Mouse (Mus musculus): Measurements from ENCODE around the gene Gse1. TPM values are rescaled to one million over a fixed set of nuclear protein-coding genes. Genes with fewer than 3 reads are reported as not detected.

Gse1 gene
- polyA plus RNA-seq, 1 experiment from 2014 or later: 11.3 TPM

GRCm38 (mm10) chr8:120216855-120217830 lies 11.1 kb upstream of the Gse1 start:
- Histone ChIP-seq H3K4me1 (ENCODE audit: control insufficient read depth, insufficient read depth, low read length) (peaks cover 36% of the 10 kb centered on the region), H3K36me3 (ENCODE audit: control insufficient read depth, insufficient read depth, low read length) (no peaks in the 10 kb centered on the region), H3K27me3 (ENCODE audit: control insufficient read depth, insufficient read depth, low read length) (no peaks in the 10 kb centered on the region), H3K9ac (ENCODE audit: low read depth, low read length) (no peak overlapping the region), H3K4me2 (replicated peaks; ENCODE audit: low read depth, low read length) (no peak overlapping the region; the same call in 1 of the 2 replicates), H3K27ac (ENCODE audit: low read depth, low read length) (peak overlapping the region; percentile 81), H3K9me3 (ENCODE audit: control insufficient read depth, low read length) (no peaks in the 10 kb centered on the region), H3K4me3 (ENCODE audit: low read length) (no peak overlapping the region)
- 9% methylated on average over 12 of the region's 13 CpGs for WGBS
- ATAC-seq (ENCODE audit: low FRiP score, low TSS enrichment): peak; percentile 80

- H3K4me2 ChIP-seq (replicated peaks; ENCODE audit: low read depth, low read length): 0 out of 2 replicates have a peak overlapping the region, but pooled peaks have one; percentile 10
- no peak overlapping the region for H3K27ac ChIP-seq (ENCODE audit: low read depth, low read length)
- no peaks in the 10 kb centered on the region for H3K36me3 ChIP-seq (ENCODE audit: control insufficient read depth, insufficient read depth, low read length)
- H3K27me3 ChIP-seq (ENCODE audit: control insufficient read depth, insufficient read depth, low read length): no peaks in the 10 kb centered on the region
- no peaks in the 10 kb centered on the region for H3K9me3 ChIP-seq (ENCODE audit: control insufficient read depth, low read length)
- H3K9ac ChIP-seq (ENCODE audit: low read depth, low read length): no peak overlapping the region
- H3K4me3 ChIP-seq (ENCODE audit: low read length): no peak overlapping the region
- ATAC-seq (ENCODE audit: low FRiP score, low TSS enrichment): 0 out of 2 replicates have a peak, but pooled peaks have one; percentile 13
- 19% methylated on average over 11 of the region's 11 CpGs for WGBS
- peaks cover 33% of the 10 kb centered on the region for H3K4me1 ChIP-seq (ENCODE audit: control insufficient read depth, insufficient read depth, low read length)
Observed at GRCm38 (mm10) chr8:120222548-120222947, 5.7 kb upstream of the Gse1 start.

GRCm38 (mm10) chr8:120224521-120225420 lies 3.5 kb upstream of the Gse1 start:
- Histone ChIP-seq H3K27me3 (ENCODE audit: control insufficient read depth, insufficient read depth, low read length) (peaks cover 10% of the 10 kb centered on the region; the same call in 1 of the 2 replicates), H3K27ac (ENCODE audit: low read depth, low read length) (no peak overlapping the region), H3K4me1 (ENCODE audit: control insufficient read depth, insufficient read depth, low read length) (peaks cover 39% of the 10 kb centered on the region), H3K4me3 (ENCODE audit: low read length) (no peak overlapping the region), H3K4me2 (replicated peaks; ENCODE audit: low read depth, low read length) (no peak overlapping the region), H3K9ac (ENCODE audit: low read depth, low read length) (no peak overlapping the region), H3K9me3 (ENCODE audit: control insufficient read depth, low read length) (no peaks in the 10 kb centered on the region), H3K36me3 (ENCODE audit: control insufficient read depth, insufficient read depth, low read length) (no peaks in the 10 kb centered on the region)
- 53% methylated on average over 11 of the region's 11 CpGs for WGBS
- no peak for ATAC-seq (ENCODE audit: low FRiP score, low TSS enrichment)

GRCm38 (mm10) chr8:120225421-120226151 lies 2.7 kb upstream of the Gse1 start:
- Histone ChIP-seq H3K4me1 (ENCODE audit: control insufficient read depth, insufficient read depth, low read length) (peaks cover 46% of the 10 kb centered on the region), H3K9me3 (ENCODE audit: control insufficient read depth, low read length) (no peaks in the 10 kb centered on the region), H3K4me3 (ENCODE audit: low read length) (no peak overlapping the region), H3K36me3 (ENCODE audit: control insufficient read depth, insufficient read depth, low read length) (no peaks in the 10 kb centered on the region), H3K4me2 (replicated peaks; ENCODE audit: low read depth, low read length) (no peak overlapping the region), H3K9ac (ENCODE audit: low read depth, low read length) (no peak overlapping the region), H3K27me3 (ENCODE audit: control insufficient read depth, insufficient read depth, low read length) (peaks cover 12% of the 10 kb centered on the region; the same call in 1 of the 2 replicates), H3K27ac (ENCODE audit: low read depth, low read length) (no peak overlapping the region)
- 54% methylated on average over 10 of the region's 10 CpGs for WGBS
- ATAC-seq (ENCODE audit: low FRiP score, low TSS enrichment): no peak

GRCm38 (mm10) chr8:120226700-120227577 lies 1.3 kb upstream of the Gse1 start:
- no peak overlapping the region for H3K9ac ChIP-seq (ENCODE audit: low read depth, low read length)
- H3K4me3 ChIP-seq (ENCODE audit: low read length): no peak overlapping the region
- peaks cover 52% of the 10 kb centered on the region for H3K4me1 ChIP-seq (ENCODE audit: control insufficient read depth, insufficient read depth, low read length)
- no peaks in the 10 kb centered on the region for H3K9me3 ChIP-seq (ENCODE audit: control insufficient read depth, low read length)
- 44% methylated on average over 5 of the region's 5 CpGs for WGBS
- 0 out of 2 replicates have a peak overlapping the region, but pooled peaks have one; percentile 97 for H3K4me2 ChIP-seq (replicated peaks; ENCODE audit: low read depth, low read length)
- 0 out of 2 replicates have a peak overlapping the region, but pooled peaks have one; percentile 47 for H3K27ac ChIP-seq (ENCODE audit: low read depth, low read length)
- no peak for ATAC-seq (ENCODE audit: low FRiP score, low TSS enrichment)
- peaks cover 12% of the 10 kb centered on the region for H3K27me3 ChIP-seq (ENCODE audit: control insufficient read depth, insufficient read depth, low read length)
- no peaks in the 10 kb centered on the region for H3K36me3 ChIP-seq (ENCODE audit: control insufficient read depth, insufficient read depth, low read length)

GRCm38 (mm10) chr8:120227578-120227876 lies 729 bp upstream of the Gse1 start:
- Histone ChIP-seq H3K4me1 (ENCODE audit: control insufficient read depth, insufficient read depth, low read length) (peaks cover 52% of the 10 kb centered on the region), H3K36me3 (ENCODE audit: control insufficient read depth, insufficient read depth, low read length) (no peaks in the 10 kb centered on the region), H3K4me2 (replicated peaks; ENCODE audit: low read depth, low read length) (peak overlapping the region; percentile 97), H3K27me3 (ENCODE audit: control insufficient read depth, insufficient read depth, low read length) (peaks cover 12% of the 10 kb centered on the region), H3K27ac (ENCODE audit: low read depth, low read length) (peak overlapping the region; percentile 47; the same call in 1 of the 2 replicates), H3K9me3 (ENCODE audit: control insufficient read depth, low read length) (no peaks in the 10 kb centered on the region), H3K4me3 (ENCODE audit: low read length) (peak overlapping the region; percentile 67), H3K9ac (ENCODE audit: low read depth, low read length) (peak overlapping the region; percentile 45; the same call in 1 of the 2 replicates)
- ATAC-seq (ENCODE audit: low FRiP score, low TSS enrichment): peak; percentile 7; the same call in 1 of the 2 replicates

GRCm38 (mm10) chr8:120228781-120229573 lies 721 bp downstream of the Gse1 start:
- H3K9me3 ChIP-seq (ENCODE audit: control insufficient read depth, low read length): no peaks in the 10 kb centered on the region
- H3K27ac ChIP-seq (ENCODE audit: low read depth, low read length): peak overlapping the region; percentile 20; the same call in 1 of the 2 replicates
- peaks cover 12% of the 10 kb centered on the region for H3K27me3 ChIP-seq (ENCODE audit: control insufficient read depth, insufficient read depth, low read length)
- under 1% methylated on average over 110 of the region's 125 CpGs for WGBS
- peak overlapping the region; percentile 70 for H3K9ac ChIP-seq (ENCODE audit: low read depth, low read length)
- ATAC-seq (ENCODE audit: low FRiP score, low TSS enrichment): no peak
- H3K4me3 ChIP-seq (ENCODE audit: low read length): peak overlapping the region; percentile 67
- no peaks in the 10 kb centered on the region for H3K36me3 ChIP-seq (ENCODE audit: control insufficient read depth, insufficient read depth, low read length)
- peak overlapping the region; percentile 97 for H3K4me2 ChIP-seq (replicated peaks; ENCODE audit: low read depth, low read length)
- peaks cover 54% of the 10 kb centered on the region for H3K4me1 ChIP-seq (ENCODE audit: control insufficient read depth, insufficient read depth, low read length)

Measured in kidney, embryonic 14.5 days (tissue).